In genomic region chr2:104818763-104819162, GRCm38 (mm10) we compare ENCODE assay signal across 1 mouse cellular context. TPM values are rescaled to one million over a fixed set of nuclear protein-coding genes. Genes with fewer than 3 reads are reported as not detected.
"Had no signal": no experiment of that assay in that cellular context is flagged by ENCODE, and none has a peak within 500 bp of the region (broad histone marks: within the 10 kb centered on the region; RNA-seq: fewer than 3 reads in every experiment).

No protein-coding gene starts in this region.

RNA-seq across cellular contexts. Expression of gene Ccdc73, which starts 48.8 kb away (rescaled TPM):
- polyA plus RNA-seq: small intestine, adult 2 months had no signal
